Mouse (Mus musculus) right cerebral cortex, adult 18-20 months (tissue): ENCODE results near the gene Tppp3.

Experiments used
- DNase-seq: peaks from one replicate; pipeline ENCODE4 v3.0.0; 2022; ENCODE audit warnings: mixed read lengths

Tppp3 gene

GRCm38 (mm10) chr8:105471314-105472015, at the start of gene Tppp3:
TSS of gene Tppp3 (minus strand) at chr8:105471526.
- DNase-seq, result peak; percentile 88

- DNase-seq, result no peak
These were observed 49.7 kb upstream of the Tppp3 start for GRCm38 (mm10) chr8:105521061-105521460.

- no peak for DNase-seq
These were observed 49.2 kb upstream of the Tppp3 start for GRCm38 (mm10) chr8:105520521-105520920.

- DNase-seq, result no peak
These were observed 48.3 kb upstream of the Tppp3 start for GRCm38 (mm10) chr8:105519591-105519990.

- peak; percentile 53 for DNase-seq
These were observed 47.3 kb upstream of the Tppp3 start, which contains the start of gene Hsd11b2 for GRCm38 (mm10) chr8:105518436-105519313. TSS of gene Hsd11b2 (plus strand) at chr8:105518755.

GRCm38 (mm10) chr8:105517346-105517745, 46.0 kb upstream of the Tppp3 start:
- no peak for DNase-seq

- DNase-seq, result peak; percentile 69
These were observed 44.8 kb upstream of the Tppp3 start for GRCm38 (mm10) chr8:105516018-105516645.

- no peak for DNase-seq
These were observed 43.3 kb upstream of the Tppp3 start for GRCm38 (mm10) chr8:105514656-105515055.

- no peak for DNase-seq
These were observed 42.9 kb upstream of the Tppp3 start for GRCm38 (mm10) chr8:105514194-105514593.

GRCm38 (mm10) chr8:105509997-105510735, 38.8 kb upstream of the Tppp3 start:
- DNase-seq, result no peak

GRCm38 (mm10) chr8:105508758-105509157, 37.4 kb upstream of the Tppp3 start:
- no peak for DNase-seq

- no peak for DNase-seq
These were observed 35.7 kb upstream of the Tppp3 start for GRCm38 (mm10) chr8:105506977-105507376.

GRCm38 (mm10) chr8:105504617-105505016, 33.3 kb upstream of the Tppp3 start:
- DNase-seq, result no peak

GRCm38 (mm10) chr8:105499787-105500186, 28.5 kb upstream of the Tppp3 start:
- DNase-seq, result no peak

- DNase-seq, result peak; percentile 91
These were observed 25.3 kb upstream of the Tppp3 start, which contains the start of gene Zdhhc1 for GRCm38 (mm10) chr8:105496439-105497180. TSS of gene Zdhhc1 (minus strand) at chr8:105496902.

- DNase-seq, result no peak
These were observed 24.3 kb upstream of the Tppp3 start for GRCm38 (mm10) chr8:105495350-105496302.

- DNase-seq, result no peak
These were observed 23.2 kb upstream of the Tppp3 start for GRCm38 (mm10) chr8:105494566-105494965.

- DNase-seq, result no peak
These were observed 22.2 kb upstream of the Tppp3 start for GRCm38 (mm10) chr8:105493495-105493894.

- no peak for DNase-seq
These were observed 18.0 kb upstream of the Tppp3 start for GRCm38 (mm10) chr8:105489281-105489680.

- DNase-seq, result no peak
These were observed 16.8 kb upstream of the Tppp3 start for GRCm38 (mm10) chr8:105488082-105488481.

GRCm38 (mm10) chr8:105484392-105484791, 13.1 kb upstream of the Tppp3 start:
- DNase-seq, result no peak
